Mouse (Mus musculus) CH12.LX (cell line): ENCODE data around the gene Slc16a5.

Source experiments
- EP300 ChIP-seq: IDR thresholded peaks from 2 replicates; pipeline ENCODE4 v1.6.1; 2011; ENCODE audit warnings: low read length, improper control_type of control experiment
- IRF4 ChIP-seq: IDR thresholded peaks from 2 replicates; pipeline ENCODE4 v1.6.1; 2014; ENCODE audit warnings: low read depth, mild to moderate bottlenecking, inconsistent platforms, low read length, improper control_type of control experiment

DNA sequence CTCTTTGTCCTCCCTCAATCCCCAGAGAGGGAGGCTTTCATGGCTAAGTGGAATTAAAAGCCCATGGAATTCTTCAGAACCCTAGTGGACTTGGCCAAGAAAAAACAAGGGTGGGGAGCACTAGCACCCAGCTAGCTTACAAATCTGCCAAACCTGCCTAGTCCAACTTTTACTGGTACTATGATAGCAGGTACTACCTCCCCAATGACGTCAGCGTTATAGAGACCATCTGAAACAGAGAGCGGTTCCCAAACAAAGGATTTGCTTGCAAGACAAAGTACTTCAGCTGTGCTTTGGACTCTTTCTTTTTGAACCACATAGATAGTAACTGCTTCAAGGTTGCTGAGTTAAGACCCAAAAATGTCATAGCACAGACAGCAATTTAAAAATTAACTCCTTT lies 49.7 kb downstream of the Slc16a5 start:
- TF ChIP-seq EP300 (no peak), IRF4 (no peak)
